Mouse (Mus musculus) adrenal gland, adult (tissue): Measurements from ENCODE around the gene Ccdc71.

Experiments used
- DNase-seq, 2 experiments: peaks; one replicate each; pipeline ENCODE4 v3.0.0; 2022 to 2023; ENCODE audit warnings: low spot score in 1 of 2; ENCODE audit not compliant: inconsistent age in 2 of 2

Gene Ccdc71

DNA sequence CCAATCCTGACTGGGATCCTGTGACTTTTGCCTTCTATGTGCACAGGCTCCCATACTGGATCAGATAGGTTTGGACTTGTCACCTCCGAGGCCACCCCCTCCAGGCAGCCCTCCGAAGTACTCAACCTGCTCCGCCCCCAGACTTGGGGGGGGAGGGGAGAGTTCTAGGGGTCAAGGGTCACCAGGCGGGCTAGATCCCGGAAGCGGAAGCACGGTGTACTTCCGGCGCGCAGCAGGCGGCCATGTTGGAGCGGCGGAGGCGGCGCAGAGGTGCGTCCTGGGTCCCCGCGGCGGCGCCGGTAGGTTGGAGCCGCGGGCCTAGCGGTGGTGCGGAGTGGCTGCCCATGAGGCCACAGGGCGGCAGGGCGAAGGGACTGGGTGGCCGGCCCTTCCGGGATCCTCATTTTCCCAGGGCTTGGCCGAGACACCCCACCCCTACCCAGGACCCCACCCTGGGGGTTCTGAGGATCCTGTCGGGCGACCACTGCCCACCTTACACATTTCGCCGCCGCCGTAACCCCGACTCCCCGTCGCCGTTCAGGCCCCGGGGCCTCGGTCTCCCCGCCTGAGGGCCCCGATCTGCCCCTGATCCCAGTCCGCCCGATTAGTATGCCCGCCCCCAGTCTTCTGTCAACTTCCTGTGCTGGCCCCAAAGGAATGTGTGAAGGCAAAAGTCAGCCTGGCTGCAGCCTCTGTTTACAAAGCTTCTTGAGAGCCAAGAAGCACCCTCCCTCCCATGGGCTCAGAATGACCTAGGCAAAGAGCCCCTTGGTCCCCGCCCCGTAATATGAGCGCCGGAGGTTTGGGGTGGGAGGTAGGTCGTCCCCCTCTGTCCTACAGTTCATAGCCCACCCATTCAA, at the start of gene Ccdc71:
TSS of gene Ccdc71 (plus strand) at position 209 of the 860 bp plus-strand sequence.
- peak; percentile 90 to 96 for DNase-seq

DNA sequence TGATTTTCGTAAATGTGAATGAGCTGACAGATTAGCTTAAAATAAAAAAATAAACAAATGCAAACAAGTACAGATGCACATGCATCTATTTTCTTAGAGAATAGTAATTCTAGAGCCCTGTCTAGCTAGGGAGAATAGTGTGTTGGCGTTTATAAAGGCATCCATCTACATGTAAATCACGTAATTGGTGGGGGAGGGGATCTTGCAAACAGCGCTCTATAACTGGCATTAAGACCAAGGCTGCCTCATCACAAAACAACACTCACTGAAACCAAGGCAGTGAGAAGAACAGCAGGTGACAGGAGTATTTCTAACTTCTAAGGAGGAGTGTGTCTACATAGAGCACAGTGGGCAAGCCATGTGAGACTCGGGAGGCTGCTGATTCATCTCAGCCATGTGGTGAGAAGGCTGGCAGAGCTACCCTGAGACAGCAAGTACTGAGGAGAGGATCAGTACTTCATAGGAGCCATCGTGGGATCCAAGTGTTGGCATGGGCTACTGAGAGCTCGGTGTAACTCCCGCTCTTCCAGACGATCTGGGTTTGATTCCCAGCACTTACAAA, 48.9 kb upstream of the Ccdc71 start:
- DNase-seq = no peak

DNA sequence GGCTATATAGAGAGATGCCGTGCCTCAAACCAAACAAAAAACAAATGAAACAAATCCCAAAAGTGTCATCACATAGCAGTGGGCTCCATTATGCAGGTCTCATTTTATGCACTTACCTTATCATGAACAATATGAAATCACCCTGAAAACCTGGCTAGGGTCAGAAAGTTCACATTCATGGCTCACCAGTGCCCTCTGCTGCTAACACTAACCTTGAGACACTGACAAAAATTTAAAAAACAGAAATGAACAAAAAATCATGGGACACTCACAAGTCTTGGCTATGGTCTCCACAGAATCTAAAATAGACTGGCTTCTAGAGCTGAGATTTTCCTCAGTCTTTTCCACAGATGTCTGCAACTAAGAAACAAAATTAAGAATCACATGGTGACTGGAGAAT, 48.1 kb upstream of the Ccdc71 start:
- peak; percentile 41 to 80 for DNase-seq

DNA sequence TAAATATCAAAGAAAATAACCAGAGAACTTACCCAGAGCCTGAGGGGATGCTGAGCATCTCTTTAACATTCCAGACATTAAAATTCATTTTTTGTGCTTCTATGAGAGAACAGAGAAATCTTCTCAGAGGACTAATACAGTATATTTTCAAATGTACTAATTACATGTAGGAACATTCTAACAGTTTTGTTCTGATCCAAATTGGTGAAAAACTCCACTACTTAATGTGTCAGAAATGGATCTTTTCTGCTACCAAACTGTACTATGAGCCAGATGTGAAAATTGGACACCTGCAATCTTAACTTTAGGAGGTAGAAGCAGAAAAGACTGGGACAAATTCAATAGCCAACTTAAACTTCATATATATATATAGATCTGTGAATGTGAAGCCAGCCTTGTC, 31.9 kb upstream of the Ccdc71 start, which contains the start of gene Ccdc36:
TSS of gene Ccdc36 (minus strand) at position 101 of the 400 bp plus-strand sequence.
- no peak for DNase-seq

DNA sequence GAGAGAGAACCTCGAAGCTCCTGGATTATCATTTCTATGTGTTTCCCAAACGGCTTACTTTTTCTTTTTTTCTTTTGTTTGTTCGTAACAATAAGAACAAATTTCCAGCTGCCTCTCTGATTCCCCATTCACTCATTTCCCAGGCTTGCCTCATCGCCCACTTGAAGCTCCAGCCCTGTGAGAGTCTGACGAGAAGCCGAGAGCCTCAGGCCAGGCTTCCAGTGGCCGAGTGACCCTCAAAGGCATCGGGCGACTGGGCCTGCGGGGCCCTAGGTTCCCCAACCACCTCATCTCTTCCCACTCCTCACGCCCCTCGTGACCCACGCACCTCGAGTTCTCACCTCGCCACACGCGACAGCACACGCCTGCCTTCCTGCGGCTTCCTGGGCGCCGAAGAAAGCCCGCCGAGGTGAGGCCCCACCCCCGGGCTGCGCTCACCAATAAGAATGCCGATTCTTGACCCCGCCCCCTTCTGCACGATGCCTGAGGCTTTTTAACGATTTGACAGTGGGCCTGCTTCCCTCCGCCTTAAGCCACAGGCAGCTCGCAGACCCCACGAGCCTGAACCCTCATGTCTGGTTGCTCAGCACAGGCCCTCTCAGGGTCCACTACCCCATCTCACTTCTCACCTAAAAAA, 28.8 kb upstream of the Ccdc71 start:
- no peak for DNase-seq

DNA sequence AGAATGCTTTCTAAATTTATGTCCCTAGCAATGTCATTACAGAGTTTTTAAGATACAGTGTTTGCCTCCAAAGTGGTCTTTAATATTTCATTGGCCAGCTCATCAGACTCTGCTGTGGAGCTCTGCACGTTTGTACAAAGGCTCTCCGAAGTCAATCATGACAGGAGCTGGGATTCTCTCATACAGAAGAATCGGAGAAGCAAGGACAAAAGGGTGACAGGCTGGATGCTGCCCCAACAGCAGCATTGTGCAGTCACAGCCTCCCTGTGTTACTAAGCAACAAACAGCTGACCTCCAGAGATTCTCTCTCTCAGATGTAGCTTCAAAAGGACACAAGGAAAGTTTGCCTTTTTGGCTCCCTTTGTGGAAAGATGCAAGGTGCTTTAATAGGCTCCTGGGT, 24.1 kb upstream of the Ccdc71 start, which contains the start of gene BC048562:
TSS of gene BC048562 (plus strand) at position 301 of the 400 bp plus-strand sequence.
- no peak for DNase-seq

DNA sequence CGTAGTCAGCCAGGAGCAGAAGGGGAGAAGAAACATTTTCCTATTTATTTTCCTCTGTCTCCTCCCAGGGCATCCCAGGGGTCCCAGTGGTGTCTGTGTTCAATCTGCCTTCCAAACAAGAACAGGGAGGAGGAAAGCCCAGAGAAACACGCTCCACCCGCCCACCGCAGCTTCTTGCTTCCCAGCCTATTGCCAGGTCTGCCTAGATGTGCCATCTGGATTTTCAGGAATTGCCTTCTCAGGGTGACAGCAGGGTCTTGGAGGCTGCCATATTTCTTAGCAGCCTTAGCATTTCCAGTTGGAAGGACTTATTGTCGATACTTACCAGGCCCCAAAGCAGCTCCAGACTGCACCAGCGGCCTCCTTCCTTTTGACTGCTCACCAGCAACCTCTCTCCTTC, 21.2 kb upstream of the Ccdc71 start:
- DNase-seq = no peak

DNA sequence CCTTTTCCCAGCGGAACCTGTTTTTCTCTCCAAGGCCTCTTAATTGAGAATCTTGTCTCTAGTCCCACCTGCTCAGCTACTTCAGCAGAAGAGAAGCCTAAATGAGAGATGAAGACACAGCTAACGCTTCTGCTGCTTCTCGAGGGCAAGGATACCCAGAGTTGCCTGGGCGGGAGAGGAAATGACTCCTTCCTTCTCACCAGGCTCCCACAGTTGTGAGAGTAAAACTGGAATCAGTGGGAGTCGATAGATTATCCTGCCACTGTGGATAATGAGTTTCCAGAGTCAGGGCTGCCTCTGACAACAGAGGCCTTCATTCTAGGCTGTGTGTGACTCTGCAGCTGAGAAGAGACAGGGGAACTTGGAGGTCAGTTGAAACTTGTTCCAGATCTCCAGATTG, 19.8 kb upstream of the Ccdc71 start:
- DNase-seq = peak in 1 of 2 experiments; percentile 18

DNA sequence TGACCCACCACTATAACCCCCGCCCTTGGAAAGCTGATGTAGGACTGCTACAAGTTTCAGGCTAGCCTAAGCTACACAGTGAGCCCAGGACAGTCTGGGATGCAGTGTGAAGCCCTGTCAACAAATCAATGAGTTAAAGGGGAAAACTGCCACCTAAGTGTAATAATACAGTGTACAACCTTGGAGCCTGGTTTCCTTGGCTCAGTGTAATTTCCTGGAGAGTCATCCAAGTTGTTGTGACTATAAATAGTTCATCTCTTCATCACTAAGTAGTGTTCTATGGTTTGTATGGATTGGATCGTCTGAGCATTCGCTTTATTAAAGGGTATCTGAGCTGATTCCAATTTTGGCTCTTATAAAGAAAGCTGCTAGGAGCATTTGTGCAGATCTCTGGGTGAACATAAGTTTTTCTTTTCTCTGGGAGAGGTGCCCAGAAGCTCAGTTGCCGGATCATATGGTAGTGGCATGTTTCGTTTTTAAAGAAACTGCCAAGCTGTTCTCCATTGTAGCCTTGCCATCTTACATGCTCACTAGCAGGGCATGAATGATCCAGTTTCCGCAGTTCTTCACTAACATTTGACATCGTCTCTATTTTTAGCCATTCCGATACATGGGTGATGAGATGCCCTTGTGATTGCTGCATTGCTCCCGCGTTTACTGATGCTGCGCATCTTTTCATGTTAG, 18.9 kb upstream of the Ccdc71 start:
- peak in 1 of 2 experiments; percentile 15 for DNase-seq

DNA sequence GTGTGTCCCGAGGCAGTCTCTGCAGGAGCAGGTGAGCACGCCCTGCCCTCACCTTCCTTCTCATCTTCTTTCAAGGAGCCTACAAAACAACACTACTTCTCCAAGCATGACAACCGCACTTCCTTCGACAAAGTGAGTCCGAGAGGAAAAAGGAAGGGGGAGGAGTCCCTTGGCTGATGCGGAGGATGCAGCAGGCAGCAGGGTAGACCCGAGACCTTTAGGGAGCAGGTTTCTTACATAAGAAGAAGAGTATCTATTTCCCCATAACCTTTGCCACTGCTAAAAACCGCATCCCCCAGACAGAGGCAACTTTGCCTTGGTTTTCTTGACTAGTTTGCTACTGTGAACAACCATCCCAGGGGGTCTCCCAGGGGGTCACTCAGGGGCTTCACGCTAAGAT, 15.2 kb upstream of the Ccdc71 start:
- DNase-seq = peak in 1 of 2 experiments; percentile 18

DNA sequence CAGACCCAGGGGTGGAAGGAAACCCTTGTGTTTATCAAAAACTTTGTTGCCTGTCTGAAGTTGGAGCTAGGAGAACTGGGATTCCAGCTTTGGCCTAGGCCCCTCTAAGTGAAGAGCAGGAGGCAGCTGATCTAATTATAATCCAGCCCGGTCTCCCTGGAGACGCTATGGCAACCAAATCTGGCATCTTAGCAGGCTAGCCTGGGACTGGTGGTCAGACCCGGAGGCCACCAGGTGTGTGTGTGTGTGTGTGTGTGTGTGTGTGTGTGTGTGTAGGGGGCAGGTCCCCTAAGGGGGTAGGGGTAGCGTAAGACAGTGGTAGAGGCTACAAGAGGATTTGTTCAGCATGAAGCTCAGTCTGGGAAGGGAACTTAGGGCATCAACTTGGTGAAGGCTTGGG, 10.5 kb upstream of the Ccdc71 start:
- peak; percentile 48 to 60 for DNase-seq

DNA sequence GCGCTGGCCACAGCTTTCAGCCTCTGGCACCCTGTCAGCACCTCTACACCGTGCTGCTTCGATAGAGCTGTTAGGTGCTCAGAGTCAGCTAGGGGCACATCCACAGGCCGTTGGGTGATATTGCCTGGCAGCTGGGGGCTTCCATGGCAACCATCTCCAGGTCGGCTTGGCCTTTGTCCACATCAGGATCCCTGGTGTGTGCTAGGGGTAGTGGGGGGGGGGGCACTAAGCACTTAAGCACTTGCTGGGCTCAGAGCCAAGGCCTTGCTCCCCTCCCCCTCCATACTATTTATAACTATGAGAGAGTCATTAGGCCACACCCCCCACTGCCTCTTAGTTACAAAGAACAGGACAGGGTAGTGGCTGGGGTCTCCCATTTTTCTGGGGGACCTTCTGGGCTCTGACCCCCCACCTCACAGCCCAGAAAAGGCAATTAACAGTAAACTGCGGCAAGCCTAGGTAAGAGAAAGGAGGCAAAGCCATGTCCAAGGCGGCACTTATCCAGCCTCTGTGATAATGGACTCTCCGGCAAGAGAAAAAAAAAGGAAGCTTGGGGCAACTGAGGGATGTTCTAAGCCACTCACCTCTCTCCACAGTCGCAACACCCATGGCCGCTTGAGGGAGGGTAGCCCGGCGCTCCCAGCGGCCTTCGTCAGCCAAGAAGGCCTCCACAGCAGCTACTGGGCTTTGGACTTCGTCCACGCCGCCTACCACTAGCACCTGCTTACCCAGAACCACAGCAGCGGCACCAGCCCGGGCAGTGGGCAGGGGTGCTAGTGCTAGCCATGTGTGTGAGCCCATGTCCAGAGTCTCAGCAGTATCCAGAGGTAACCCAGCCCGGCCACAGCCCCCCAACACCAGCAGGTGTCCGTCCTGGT, 9.8 kb upstream of the Ccdc71 start:
- peak in 1 of 2 experiments; percentile 56 for DNase-seq

DNA sequence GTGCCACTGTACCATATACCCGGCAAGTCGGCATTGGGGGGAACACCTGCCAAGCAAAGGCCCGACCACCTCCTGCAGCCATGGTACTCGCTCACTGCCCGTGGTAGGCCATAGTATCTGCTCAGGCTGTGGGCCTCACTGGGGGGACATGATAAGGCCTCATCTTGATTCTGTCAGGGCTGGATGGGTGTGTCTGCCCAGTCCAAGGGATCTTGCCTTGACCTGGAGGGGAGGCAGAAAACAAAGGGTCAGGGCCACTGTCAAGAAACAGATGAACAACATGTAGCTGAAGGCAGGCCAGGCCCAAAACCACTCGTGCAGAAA, 9.2 kb upstream of the Ccdc71 start:
- DNase-seq = no peak

DNA sequence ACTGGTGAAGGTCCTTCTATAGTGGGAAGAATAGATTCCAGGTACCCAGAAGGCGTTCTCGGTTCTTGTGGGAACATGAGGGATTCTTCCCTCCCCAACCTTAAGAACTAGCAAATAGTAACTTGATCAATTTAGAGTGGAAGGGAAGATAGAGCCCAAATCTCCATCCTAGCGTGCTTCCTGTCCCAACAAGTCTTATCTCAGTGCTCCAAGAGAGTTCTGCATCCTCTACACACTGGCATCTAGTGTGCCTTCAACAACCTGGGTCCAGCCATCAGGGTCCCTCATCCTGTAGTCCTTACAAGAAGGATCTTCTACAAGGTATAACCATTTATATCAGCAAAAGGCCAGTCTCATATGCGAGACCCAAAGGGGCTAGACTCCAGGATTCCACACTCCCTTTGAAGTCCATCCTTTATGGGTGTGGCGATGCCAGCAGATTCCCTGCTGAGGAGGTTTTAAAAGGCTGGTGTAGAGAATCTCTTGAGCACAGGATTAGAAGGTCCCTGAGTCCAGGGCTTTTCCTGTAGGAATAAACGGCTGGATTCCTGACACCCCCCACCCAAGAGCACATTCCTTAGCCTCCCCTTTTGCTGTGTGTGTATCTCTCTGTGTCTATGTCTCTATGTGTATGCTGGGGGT, 8.7 kb upstream of the Ccdc71 start:
- DNase-seq = no peak

DNA sequence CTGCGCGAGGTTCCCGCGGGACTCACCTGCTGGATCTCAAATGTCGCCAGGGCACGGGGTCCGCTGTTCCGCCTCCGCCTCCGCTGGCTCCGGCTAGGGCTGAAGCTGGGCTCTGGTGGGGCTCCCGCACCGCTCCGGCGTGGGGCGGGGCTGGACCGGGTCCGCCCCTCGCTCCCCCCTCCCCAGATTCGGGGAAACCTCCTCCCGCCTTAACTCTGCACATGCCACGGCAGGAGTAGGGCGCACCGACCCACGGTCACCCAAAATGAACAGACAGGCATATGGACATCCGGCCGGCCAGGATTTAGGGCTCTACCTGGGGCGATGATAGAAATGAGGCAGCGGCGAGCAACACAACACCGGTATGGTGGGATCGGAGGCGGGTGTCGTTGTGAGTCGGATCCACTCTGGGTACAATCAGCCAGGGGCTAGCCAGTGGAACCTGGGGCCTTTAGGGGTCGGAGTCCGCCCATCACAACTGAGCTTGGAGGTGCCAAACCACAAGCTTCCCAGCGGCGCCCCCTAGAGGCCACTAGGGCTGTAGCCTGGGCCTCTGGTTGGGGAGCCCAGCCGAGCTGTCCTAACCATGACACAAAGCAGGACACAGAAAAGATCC, 7.9 kb upstream of the Ccdc71 start:
- DNase-seq = peak; percentile 88 to 95

DNA sequence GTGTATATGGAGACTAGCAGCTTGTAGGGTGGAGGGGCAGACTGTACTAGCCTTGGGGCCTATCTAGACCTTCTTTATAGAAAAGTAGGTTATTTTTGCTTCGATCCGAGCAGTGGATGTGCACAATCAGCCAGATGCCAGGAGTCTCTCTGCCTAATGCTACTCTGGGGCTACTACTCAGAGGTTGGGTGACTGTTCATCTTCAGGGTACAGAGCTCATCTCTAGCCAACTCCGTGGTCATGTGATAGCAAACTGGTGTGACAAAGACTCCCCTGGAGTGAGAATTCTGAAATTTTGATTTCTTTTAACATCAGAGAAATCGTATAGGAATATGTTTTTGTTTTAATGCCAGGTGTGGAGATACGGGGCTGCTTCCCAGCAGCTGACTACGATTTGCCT, 7.4 kb upstream of the Ccdc71 start:
- no peak for DNase-seq

DNA sequence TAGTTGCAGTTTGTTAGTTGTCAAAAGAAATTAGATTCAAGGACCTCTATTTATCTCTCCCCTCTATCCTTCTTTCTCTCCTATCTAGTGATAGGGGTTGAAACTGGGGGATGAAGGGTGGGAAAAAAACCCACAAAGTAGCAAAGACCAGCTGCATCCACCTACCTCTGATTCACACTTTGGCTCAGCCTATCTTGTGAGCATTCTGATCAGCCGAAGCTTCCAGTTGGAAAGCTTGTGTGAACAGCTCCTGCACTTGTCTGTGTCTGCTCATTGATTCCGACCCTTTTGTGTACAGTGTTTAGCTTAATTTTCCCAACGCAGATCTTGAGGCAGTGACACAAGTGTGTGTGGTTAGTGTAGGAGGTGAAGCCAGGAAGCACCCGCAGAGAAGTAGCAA, 6.9 kb upstream of the Ccdc71 start:
- DNase-seq = no peak

DNA sequence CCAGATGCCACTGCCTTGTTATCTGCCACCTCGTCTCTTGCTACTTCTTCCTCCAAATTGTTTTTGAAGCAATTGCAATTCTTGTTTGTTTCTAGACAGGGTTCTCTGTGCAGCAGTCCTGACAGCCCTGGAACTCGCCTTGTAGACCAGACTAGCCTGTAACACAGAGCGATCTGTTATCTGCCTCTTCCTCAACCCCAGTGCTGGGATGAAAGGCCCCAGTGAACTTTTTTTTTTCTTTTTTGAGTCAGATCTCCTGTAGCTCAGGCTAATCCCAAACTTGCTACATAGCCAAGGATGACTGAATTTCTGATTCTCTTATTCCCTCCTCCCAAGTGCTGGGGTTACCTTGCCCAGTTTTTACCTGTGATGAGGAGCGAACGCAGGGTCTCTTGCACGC, 5.9 kb upstream of the Ccdc71 start:
- no peak for DNase-seq

DNA sequence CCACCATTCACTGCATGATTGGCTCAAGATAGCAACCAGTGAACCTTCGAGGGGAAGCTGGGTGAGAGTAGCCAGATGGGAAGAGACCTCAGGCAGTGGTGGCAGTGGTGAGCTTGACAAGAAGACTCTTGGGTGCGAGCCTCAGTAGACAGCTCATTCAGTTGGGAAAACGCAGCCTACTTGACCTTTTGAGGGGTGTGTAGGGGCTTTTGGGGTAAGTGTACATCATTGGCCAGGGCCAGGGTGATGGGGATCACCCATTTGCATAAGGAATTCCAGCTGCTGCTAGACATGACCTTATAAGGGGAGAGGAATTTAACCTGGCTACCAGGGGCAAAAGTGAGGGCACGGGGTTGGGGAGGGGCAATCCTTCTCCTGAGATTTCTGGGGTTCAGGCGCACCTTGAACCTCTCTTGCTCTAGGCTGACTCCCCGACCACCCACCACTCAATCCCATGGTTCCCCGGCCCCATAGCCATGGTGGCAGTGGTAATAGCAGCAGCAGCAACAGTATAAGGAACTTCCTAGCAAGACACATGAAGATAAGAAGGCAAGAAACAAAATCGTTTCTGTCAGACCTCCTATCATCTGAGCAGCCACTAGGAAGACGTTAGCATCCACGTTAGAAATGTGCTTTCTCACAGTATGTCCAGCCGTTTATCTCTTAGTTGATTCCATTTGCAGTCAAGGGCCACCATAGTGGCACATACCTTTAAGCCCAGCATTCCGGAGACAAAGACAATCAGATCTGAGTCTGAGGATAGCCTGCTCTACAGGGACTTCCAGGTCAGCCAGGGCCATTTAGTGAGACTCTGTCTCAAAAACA, 4.4 kb upstream of the Ccdc71 start:
- no peak for DNase-seq
